Mouse (Mus musculus): ENCODE data around the gene Cryaa.

The Cryaa gene

GRCm38 (mm10) chr17:31705271-31706020 is 27.8 kb downstream of the Cryaa start:
- DNase-seq (ENCODE audit: extremely low spot score, low read depth, low spot score) = no peak

GRCm38 (mm10) chr17:31709121-31709741 is 31.6 kb downstream of the Cryaa start:
- no peak for DNase-seq (ENCODE audit: extremely low spot score, low read depth, low spot score)

GRCm38 (mm10) chr17:31710455-31710854 is 32.8 kb downstream of the Cryaa start:
- no peak for DNase-seq (ENCODE audit: extremely low spot score, low read depth, low spot score)

GRCm38 (mm10) chr17:31713709-31714108 is 36.1 kb downstream of the Cryaa start:
- no peak for DNase-seq (ENCODE audit: extremely low spot score, low read depth, low spot score)

- DNase-seq (ENCODE audit: extremely low spot score, low read depth, low spot score) = no peak
Measured at GRCm38 (mm10) chr17:31714125-31714524, 36.5 kb downstream of the Cryaa start.

GRCm38 (mm10) chr17:31715006-31715405 is 37.4 kb downstream of the Cryaa start:
- DNase-seq (ENCODE audit: extremely low spot score, low read depth, low spot score) = no peak

- DNase-seq (ENCODE audit: extremely low spot score, low read depth, low spot score) = no peak
Measured at GRCm38 (mm10) chr17:31721637-31722036, 44.0 kb downstream of the Cryaa start.

- DNase-seq (ENCODE audit: extremely low spot score, low read depth, low spot score) = no peak
Measured at GRCm38 (mm10) chr17:31725366-31725765, 47.8 kb downstream of the Cryaa start.

GRCm38 (mm10) chr17:31726216-31726615 is 48.6 kb downstream of the Cryaa start:
- no peak for DNase-seq (ENCODE audit: extremely low spot score, low read depth, low spot score)

- no peak for DNase-seq (ENCODE audit: extremely low spot score, low read depth, low spot score)
Measured at GRCm38 (mm10) chr17:31727230-31727629, 49.6 kb downstream of the Cryaa start.

GRCm38 (mm10) chr17:31728043-31728442 is 50.4 kb downstream of the Cryaa start:
- no peak for DNase-seq (ENCODE audit: extremely low spot score, low read depth, low spot score)

GRCm38 (mm10) chr17:31728968-31729501 is 51.4 kb downstream of the Cryaa start:
- DNase-seq (ENCODE audit: extremely low spot score, low read depth, low spot score) = no peak

GRCm38 (mm10) chr17:31731038-31731437 is 53.4 kb downstream of the Cryaa start:
- DNase-seq (ENCODE audit: extremely low spot score, low read depth, low spot score) = no peak
